Comparison of ENCODE assay signal across 20 mouse cellular contexts in genomic region chr8:46413349-46414024, GRCm38 (mm10). TPM values are rescaled to one million over a fixed set of nuclear protein-coding genes. Genes with fewer than 3 reads are reported as not detected.
DNase-seq lines count a peak whose midpoint lies in the region; ATAC-seq and TF ChIP-seq lines count a peak whose summit lies in the region.
"Had no signal": no experiment of that assay in that cellular context is flagged by ENCODE, and none has a peak within 500 bp of the region (broad histone marks: within the 10 kb centered on the region; RNA-seq: fewer than 3 reads in every experiment).

No protein-coding gene starts in this region.

- H3K9me3 ChIP-seq in heart, embryonic 10.5 days: peaks cover 5% of the 10 kb centered on the region; the same call in 1 of the 2 replicates
- H3K9me3 ChIP-seq in heart, embryonic 11.5 days (replicated peaks; ENCODE audit: control insufficient read depth, low read length): 0 out of 2 replicates have a peak, but pooled peaks cover 3% of the 10 kb centered on the region
- H3K9me3 ChIP-seq in heart, postnatal 0 days (replicated peaks; ENCODE audit: control insufficient read depth, low read length): no peaks in the 10 kb centered on the region
- no peaks in the 10 kb centered on the region for H3K9me3 ChIP-seq in liver, postnatal 0 days (ENCODE audit: low read length)
- H3K9me3 ChIP-seq: embryonic facial prominence, embryonic 12.5 days; hindbrain, embryonic 15.5 days; kidney, embryonic 15.5 days had no signal

- 0 out of 2 replicates have a peak overlapping the region, but pooled peaks have one; percentile 77 for H3K27ac ChIP-seq in heart, embryonic 10.5 days
- no peak overlapping the region for H3K27ac ChIP-seq in heart, embryonic 11.5 days (ENCODE audit: low read depth, low read length)
- H3K27ac ChIP-seq in heart, postnatal 0 days (ENCODE audit: low read depth): peak overlapping the region; percentile 88
- no peak overlapping the region for H3K27ac ChIP-seq in liver, postnatal 0 days (ENCODE audit: low read depth)
- H3K27ac ChIP-seq: embryonic facial prominence, embryonic 12.5 days; hindbrain, embryonic 15.5 days; kidney, embryonic 15.5 days had no signal

- 80% methylated on average over 9 of the region's 9 CpGs for WGBS in heart, embryonic 10.5 days
- 75% methylated on average over 9 of the region's 9 CpGs for WGBS in heart, embryonic 11.5 days (ENCODE audit: insufficient replicate concordance)
- WGBS in heart, postnatal 0 days: 63% methylated on average over 9 of the region's 9 CpGs
- 80% methylated on average over 9 of the region's 9 CpGs for WGBS in liver, postnatal 0 days (ENCODE audit: insufficient replicate concordance)

- H3K27me3 ChIP-seq in heart, embryonic 10.5 days (ENCODE audit: insufficient read depth, poor library complexity, severe bottlenecking): no peaks in the 10 kb centered on the region
- H3K27me3 ChIP-seq in heart, embryonic 11.5 days (ENCODE audit: control insufficient read depth, insufficient read depth, low read length): no peaks in the 10 kb centered on the region
- H3K27me3 ChIP-seq in heart, postnatal 0 days (ENCODE audit: control insufficient read depth, insufficient read depth, low read length): no peaks in the 10 kb centered on the region
- no peaks in the 10 kb centered on the region for H3K27me3 ChIP-seq in liver, postnatal 0 days (ENCODE audit: insufficient read depth, low read length)
- H3K27me3 ChIP-seq: embryonic facial prominence, embryonic 12.5 days; hindbrain, embryonic 15.5 days; kidney, embryonic 15.5 days had no signal

- no peak overlapping the region for H3K9ac ChIP-seq in heart, embryonic 11.5 days (ENCODE audit: low read depth, low read length)
- H3K9ac ChIP-seq in heart, postnatal 0 days (replicated peaks; ENCODE audit: low read depth, low read length): no peak overlapping the region
- H3K9ac ChIP-seq in liver, postnatal 0 days (replicated peaks): no peak overlapping the region
- H3K9ac ChIP-seq: embryonic facial prominence, embryonic 12.5 days; hindbrain, embryonic 15.5 days; kidney, embryonic 15.5 days had no signal

- no peak for TF ChIP-seq CTCF in heart, postnatal 0 days (IDR thresholded peaks at IDR 0.05; ENCODE audit: low read depth)
- TF ChIP-seq CTCF in liver, postnatal 0 days (IDR thresholded peaks at IDR 0.05; ENCODE audit: low read depth): no peak

- peak; percentile 89 for DNase-seq in heart, adult 11 months
- DNase-seq in heart, postnatal 14 days: no peak
- peak; percentile 28 for DNase-seq in heart, embryonic 10.5 days (ENCODE audit: low spot score)
- DNase-seq in brain, adult 2 months (ENCODE audit: low read depth, low spot score): peak; percentile 24
- DNase-seq in heart, postnatal 0 days (ENCODE audit: low spot score): peak; percentile 50
- DNase-seq in spleen, postnatal 36 days (ENCODE audit: low spot score in 2 of 2): no peak
- no peak for DNase-seq in liver, postnatal 0 days
- DNase-seq: adrenal gland, adult 8-10 months; adrenal gland, postnatal 36 days; cerebellum, adult 11-12 months; cerebellum, adult 9-10 months; cerebellum, postnatal 25 days; gastrocnemius, postnatal 25 days; kidney, adult 2 months had no signal

- no peak for TF ChIP-seq EP300 in heart, postnatal 0 days (IDR thresholded peaks at IDR 0.05; ENCODE audit: low read depth)
- TF ChIP-seq EP300 in liver, postnatal 0 days (IDR thresholded peaks at IDR 0.05; ENCODE audit: low read depth): no peak

- no peaks in the 10 kb centered on the region for H3K36me3 ChIP-seq in heart, embryonic 10.5 days
- H3K36me3 ChIP-seq in heart, embryonic 11.5 days (ENCODE audit: control insufficient read depth, insufficient read depth, low read length): no peaks in the 10 kb centered on the region
- no peaks in the 10 kb centered on the region for H3K36me3 ChIP-seq in heart, postnatal 0 days (replicated peaks; ENCODE audit: control insufficient read depth, insufficient read depth, low read length)
- no peaks in the 10 kb centered on the region for H3K36me3 ChIP-seq in liver, postnatal 0 days (replicated peaks; ENCODE audit: insufficient read depth, low read length)
- H3K36me3 ChIP-seq: embryonic facial prominence, embryonic 12.5 days; hindbrain, embryonic 15.5 days; kidney, embryonic 15.5 days had no signal

- intact Hi-C loops in heart, postnatal 14 days (cut with DNase I): loop anchor here (5.0 kb wide), 1 partner anchor 79 kb away; no protein-coding TSS in a partner anchor

- no peak overlapping the region for H3K4me3 ChIP-seq in heart, embryonic 10.5 days
- H3K4me3 ChIP-seq in heart, embryonic 11.5 days (ENCODE audit: low read depth, low read length): no peak overlapping the region
- H3K4me3 ChIP-seq in heart, postnatal 0 days (ENCODE audit: low read depth, low read length): no peak overlapping the region
- no peak overlapping the region for H3K4me3 ChIP-seq in liver, postnatal 0 days (ENCODE audit: low read depth, low read length)
- H3K4me3 ChIP-seq: embryonic facial prominence, embryonic 12.5 days; hindbrain, embryonic 15.5 days; kidney, embryonic 15.5 days had no signal

- H3K4me2 ChIP-seq in heart, embryonic 11.5 days: no peak overlapping the region
- no peak overlapping the region for H3K4me2 ChIP-seq in heart, postnatal 0 days (ENCODE audit: low read depth, low read length)
- no peak overlapping the region for H3K4me2 ChIP-seq in liver, postnatal 0 days (ENCODE audit: low read depth, low read length)
- H3K4me2 ChIP-seq: embryonic facial prominence, embryonic 12.5 days; hindbrain, embryonic 15.5 days; kidney, embryonic 15.5 days had no signal

- peaks cover 4% of the 10 kb centered on the region for H3K4me1 ChIP-seq in heart, embryonic 10.5 days
- no peaks in the 10 kb centered on the region for H3K4me1 ChIP-seq in heart, embryonic 11.5 days (ENCODE audit: control insufficient read depth, insufficient read depth, low read length)
- 0 out of 2 replicates have a peak, but pooled peaks cover 11% of the 10 kb centered on the region for H3K4me1 ChIP-seq in heart, postnatal 0 days (ENCODE audit: control insufficient read depth, insufficient read depth)
- peaks cover 6% of the 10 kb centered on the region; the same call in 1 of the 2 replicates for H3K4me1 ChIP-seq in liver, postnatal 0 days (ENCODE audit: insufficient read depth)
- H3K4me1 ChIP-seq: embryonic facial prominence, embryonic 12.5 days; hindbrain, embryonic 15.5 days; kidney, embryonic 15.5 days had no signal

- no peak for ATAC-seq in heart, embryonic 11.5 days (replicated peaks; ENCODE audit: insufficient number of reproducible peaks, low FRiP score, low TSS enrichment)
- ATAC-seq in heart, postnatal 0 days (ENCODE audit: insufficient read depth, low read depth): peak; percentile 59
- ATAC-seq in liver, postnatal 0 days: no peak
- ATAC-seq: forebrain, embryonic 16.5 days; intestine, embryonic 16.5 days had no signal

RNA-seq across cellular contexts. Expression of gene Acsl1, which starts 57.4 kb away (rescaled TPM):
- 100 to 1,000 TPM; 846 to 852 TPM for total RNA-seq in heart, postnatal 14 days (2021)
- 21.2 and 25.9 TPM in 2 replicates for polyA plus RNA-seq in heart, embryonic 10.5 days (2016; fragmentation: Nextera tagmentation; extraction: Ambion mirVana)
- polyA plus RNA-seq in heart, embryonic 11.5 days (2014; fragmentation: Nextera tagmentation; extraction: Ambion mirVana): 16.4 and 20.3 TPM in 2 replicates
- total RNA-seq in heart, postnatal 0 days (2014; rRNA removed; ENCODE audit: low replicate concordance): 275 and 297 TPM in 2 replicates
- 271 and 291 TPM in 2 replicates for polyA plus RNA-seq in heart, postnatal 0 days (2015; fragmentation: Nextera tagmentation; extraction: Ambion mirVana)
- 428 and 466 TPM in 2 replicates for polyA plus RNA-seq in liver, postnatal 0 days (2015; fragmentation: Nextera tagmentation; extraction: Ambion mirVana)

Comparison
In these comparisons a context has a peak if more than half of its experiments do, and no peak if none do; other contexts are left out.
1. DNase-seq: peak in heart, adult 11 months (single experiment), heart, embryonic 10.5 days (single experiment), brain, adult 2 months (single experiment) and heart, postnatal 0 days (single experiment); none in heart, postnatal 14 days (0 of 2), spleen, postnatal 36 days (0 of 2) and liver, postnatal 0 days (single experiment).
2. H3K27ac ChIP-seq: peak in heart, embryonic 10.5 days (single experiment) and heart, postnatal 0 days (single experiment); none in heart, embryonic 11.5 days (single experiment) and liver, postnatal 0 days (single experiment).
3. RNA of gene Acsl1, which starts 57.4 kb away (polyA plus RNA-seq): 428 to 466 TPM in liver, postnatal 0 days and 271 to 291 TPM in heart, postnatal 0 days; 21.2 to 25.9 TPM in heart, embryonic 10.5 days and 16.4 to 20.3 TPM in heart, embryonic 11.5 days; every median in the first group is over 10 times any median in the second.